8 mouse cellular contexts compared by ENCODE assay signal in genomic region chr4:101646857-101647195, GRCm38 (mm10). TPM values are rescaled to one million over a fixed set of nuclear protein-coding genes. Genes with fewer than 3 reads are reported as not detected.
DNase-seq lines count a peak whose midpoint lies in the region; ATAC-seq lines count a peak whose summit lies in the region.

No protein-coding gene starts in this region.

- H3K4me3 ChIP-seq in kidney, embryonic 16.5 days (ENCODE audit: low read length) = peak overlapping the region; percentile 92
- H3K4me3 ChIP-seq in embryonic facial prominence, embryonic 10.5 days = peak overlapping the region; percentile 89
- H3K4me3 ChIP-seq in midbrain, embryonic 16.5 days (ENCODE audit: low read depth, low read length) = peak overlapping the region; percentile 84

- 0% methylated on average over 8 of the region's 8 CpGs for WGBS in kidney, embryonic 16.5 days
- under 1% methylated on average over 8 of the region's 8 CpGs for WGBS in embryonic facial prominence, embryonic 10.5 days
- WGBS in midbrain, embryonic 16.5 days = under 1% methylated on average over 8 of the region's 8 CpGs

- H3K9me3 ChIP-seq in kidney, embryonic 16.5 days (ENCODE audit: low read length) = no peaks in the 10 kb centered on the region
- no peaks in the 10 kb centered on the region for H3K9me3 ChIP-seq in embryonic facial prominence, embryonic 10.5 days
- H3K9me3 ChIP-seq in midbrain, embryonic 16.5 days (replicated peaks; ENCODE audit: control insufficient read depth, low read length, poor library complexity, severe bottlenecking) = no peaks in the 10 kb centered on the region

- peaks cover 20% of the 10 kb centered on the region for H3K4me1 ChIP-seq in kidney, embryonic 16.5 days (ENCODE audit: insufficient read depth, low read length)
- peaks cover 23% of the 10 kb centered on the region for H3K4me1 ChIP-seq in embryonic facial prominence, embryonic 10.5 days
- peaks cover 14% of the 10 kb centered on the region for H3K4me1 ChIP-seq in midbrain, embryonic 16.5 days (ENCODE audit: control insufficient read depth, insufficient read depth, low read length)

- H3K36me3 ChIP-seq in kidney, embryonic 16.5 days (ENCODE audit: insufficient read depth, low read length) = no peaks in the 10 kb centered on the region
- no peaks in the 10 kb centered on the region for H3K36me3 ChIP-seq in embryonic facial prominence, embryonic 10.5 days (replicated peaks)
- H3K36me3 ChIP-seq in midbrain, embryonic 16.5 days (ENCODE audit: control insufficient read depth, insufficient read depth, low read length) = peaks cover 3% of the 10 kb centered on the region; the same call in 1 of the 2 replicates

- peak overlapping the region; percentile 69 for H3K27ac ChIP-seq in kidney, embryonic 16.5 days (ENCODE audit: low read length)
- H3K27ac ChIP-seq in embryonic facial prominence, embryonic 10.5 days (replicated peaks) = peak overlapping the region; percentile 98
- H3K27ac ChIP-seq in midbrain, embryonic 16.5 days (ENCODE audit: low read length) = peak overlapping the region; percentile 83

- no peaks in the 10 kb centered on the region for H3K27me3 ChIP-seq in kidney, embryonic 16.5 days (ENCODE audit: insufficient read depth, low read length)
- no peaks in the 10 kb centered on the region for H3K27me3 ChIP-seq in embryonic facial prominence, embryonic 10.5 days (replicated peaks; ENCODE audit: low read depth, poor library complexity, severe bottlenecking)
- H3K27me3 ChIP-seq in midbrain, embryonic 16.5 days (ENCODE audit: control insufficient read depth, insufficient read depth, low read depth, low read length) = no peaks in the 10 kb centered on the region

- no peak; the same call in 1 of the 2 replicates for ATAC-seq in kidney, embryonic 16.5 days (ENCODE audit: low FRiP score, low TSS enrichment)
- peak; percentile 2 for ATAC-seq in inflammation-experienced regulatory T-cells, adult 6 months
- ATAC-seq in midbrain, embryonic 16.5 days = no peak

- peak overlapping the region; percentile 76 for H3K4me2 ChIP-seq in kidney, embryonic 16.5 days (replicated peaks; ENCODE audit: low read depth, low read length)
- H3K4me2 ChIP-seq in midbrain, embryonic 16.5 days (ENCODE audit: low read length) = peak overlapping the region; percentile 63

- DNase-seq in kidney, adult 8-10 months = no peak
- no peak for DNase-seq in embryonic facial prominence, embryonic 10.5 days (ENCODE audit: low spot score)
- DNase-seq in adrenal gland, adult (ENCODE audit: inconsistent age in 2 of 2, low spot score in 1 of 2) = no peak
- no peak for DNase-seq in right cerebral cortex, adult 18-20 months
- DNase-seq in kidney, postnatal 4 days = no peak

- H3K9ac ChIP-seq in kidney, embryonic 16.5 days (replicated peaks; ENCODE audit: low read length) = peak overlapping the region; percentile 73
- peak overlapping the region; percentile 65 for H3K9ac ChIP-seq in midbrain, embryonic 16.5 days (ENCODE audit: low read depth, low read length)

RNA-seq across cellular contexts. Expression of gene Leprot, which starts 0.7 kb away (rescaled TPM):
- 98.6 and 104 TPM in 2 replicates for polyA plus RNA-seq in kidney, embryonic 16.5 days (2015; fragmentation: Nextera tagmentation; extraction: Ambion mirVana)
- 59.8 and 67.7 TPM in 2 replicates for polyA plus RNA-seq in embryonic facial prominence, embryonic 10.5 days (2016; fragmentation: Nextera tagmentation; extraction: Ambion mirVana)
- 10 to 100 TPM; 77.9 to 93.4 (median 82.1) TPM for polyA plus RNA-seq in inflammation-experienced regulatory T-cells, adult 6 months (2017; shearing (Covaris generic))
- polyA plus RNA-seq in midbrain, embryonic 16.5 days (2015; fragmentation: Nextera tagmentation; extraction: Ambion mirVana) = 108 and 111 TPM in 2 replicates
